Mouse (Mus musculus) midbrain, embryonic 10.5 days (tissue): Measurements from ENCODE around the gene Ifi207. TPM values are rescaled to one million over a fixed set of nuclear protein-coding genes. Genes with fewer than 3 reads are reported as not detected.
"Not testable (repeated sequence)": the region's sequence is repeated elsewhere in the genome, so short reads cannot be mapped to it uniquely, and the experiment has no call there.

Source experiments
- DNase-seq: peaks from one replicate; pipeline ENCODE4 v3.0.0-alpha.2; 2017; ENCODE audit warnings: low spot score
- H3K27ac ChIP-seq: fragments of 300-500 bp; sonication (generic); replicated peaks from 2 replicates; pipeline ENCODE4 v1.5.1; 2016; ENCODE audit warnings: mild to moderate bottlenecking
- H3K27me3 ChIP-seq: fragments of 300-500 bp; sonication (generic); 2 replicates; pipeline ENCODE4 v1.6.1; 2016; ENCODE audit warnings: low read depth, mild to moderate bottlenecking; ENCODE audit not compliant: poor library complexity, severe bottlenecking
- H3K36me3 ChIP-seq: fragments of 300-500 bp; sonication (generic); 2 replicates; pipeline ENCODE4 v1.6.1; 2016; ENCODE audit warnings: mild to moderate bottlenecking, moderate library complexity
- H3K4me1 ChIP-seq: fragments of 300-500 bp; sonication (generic); 2 replicates; pipeline ENCODE4 v1.6.1; 2016
- H3K4me3 ChIP-seq: fragments of 300-500 bp; sonication (generic); 2 replicates; pipeline ENCODE4 v1.5.1; 2016; ENCODE audit warnings: mild to moderate bottlenecking, moderate library complexity
- H3K9me3 ChIP-seq: fragments of 300-500 bp; sonication (generic); replicated peaks from 2 replicates; pipeline ENCODE4 v1.6.1; 2016; ENCODE audit warnings: mild to moderate bottlenecking
- WGBS: fragments of 180-500 bp; shearing (Covaris S2); methylation state at CpG from one replicate; pipeline ENCODE4 v1.1.7; 2016; 5-methylcytosine and 5-hydroxymethylcytosine counted together
- polyA plus RNA-seq: library from polyadenylated mRNA; unstranded; fragments of >200 nt; fragmentation: Nextera tagmentation; extraction: Ambion mirVana; gene quantifications from 2 replicates; pipeline ENCODE4 v1.2.1, GENCODE M21; 2016

Ifi207 gene
- polyA plus RNA-seq: 0.16 and 0.65 TPM in 2 replicates

- H3K4me3 ChIP-seq: no peak within 1 kb of the TSS
- no peak for DNase-seq
- H3K4me1 ChIP-seq: no peaks in the 10 kb centered on the region
- H3K36me3 ChIP-seq: no peaks in the 10 kb centered on the region
- H3K9me3 ChIP-seq: no peaks in the 10 kb centered on the region
- H3K27me3 ChIP-seq: no peaks in the 10 kb centered on the region
- 77% methylated on average over 4 of the region's 4 CpGs for WGBS
- H3K27ac ChIP-seq: no peak within 1 kb of the TSS
These were observed at the start of gene Ifi207 for GRCm38 (mm10) chr1:173741656-173742055. Ifi207 (minus strand) TSS chr1:173741747.

GRCm38 (mm10) chr1:173773457-173773856 is 31.9 kb upstream of the Ifi207 start:
- not testable (repeated sequence) for H3K9me3 ChIP-seq, H3K27ac ChIP-seq, DNase-seq, H3K4me3 ChIP-seq, H3K36me3 ChIP-seq, H3K27me3 ChIP-seq, H3K4me1 ChIP-seq
- 57% methylated on average over 3 of the region's 3 CpGs for WGBS

- WGBS: 87% methylated on average over 5 of the region's 5 CpGs
These were observed 25.5 kb upstream of the Ifi207 start, which contains the start of gene Ifi204 for GRCm38 (mm10) chr1:173766848-173767617. Ifi204 (minus strand) TSS chr1:173766943.

GRCm38 (mm10) chr1:173760032-173760431 is 18.5 kb upstream of the Ifi207 start:
- 93% methylated on average over 5 of the region's 5 CpGs for WGBS

More at GRCm38 (mm10) chr1:173766848-173767617, 25.5 kb upstream of the Ifi207 start, which contains the start of gene Ifi204:
- H3K36me3 ChIP-seq, H3K27ac ChIP-seq, H3K27me3 ChIP-seq, DNase-seq, H3K4me1 ChIP-seq, H3K4me3 ChIP-seq, H3K9me3 ChIP-seq: not testable (repeated sequence)

GRCm38 (mm10) chr1:173742262-173742661 is 715 bp upstream of the Ifi207 start:
- no peak overlapping the region for H3K4me3 ChIP-seq
- DNase-seq: no peak
- no peaks in the 10 kb centered on the region for H3K9me3 ChIP-seq
- no peak overlapping the region for H3K27ac ChIP-seq
- WGBS: 76% methylated on average over 1 of the region's 1 CpGs
- H3K36me3 ChIP-seq: no peaks in the 10 kb centered on the region
- no peaks in the 10 kb centered on the region for H3K4me1 ChIP-seq
- H3K27me3 ChIP-seq: no peaks in the 10 kb centered on the region

More at GRCm38 (mm10) chr1:173760032-173760431, 18.5 kb upstream of the Ifi207 start:
- H3K27ac ChIP-seq, H3K9me3 ChIP-seq, H3K36me3 ChIP-seq, DNase-seq, H3K27me3 ChIP-seq, H3K4me3 ChIP-seq, H3K4me1 ChIP-seq: not testable (repeated sequence)

- no peaks in the 10 kb centered on the region for H3K36me3 ChIP-seq
- no peak for DNase-seq
- H3K4me1 ChIP-seq: no peaks in the 10 kb centered on the region
- no peak overlapping the region for H3K4me3 ChIP-seq
- H3K27me3 ChIP-seq: no peaks in the 10 kb centered on the region
- no peaks in the 10 kb centered on the region for H3K9me3 ChIP-seq
- H3K27ac ChIP-seq: no peak overlapping the region
These were observed 1.0 kb downstream of the Ifi207 start for GRCm38 (mm10) chr1:173740537-173740936.

GRCm38 (mm10) chr1:173736986-173737385 is 4.6 kb downstream of the Ifi207 start:
- Histone ChIP-seq H3K27ac (no peak overlapping the region), H3K4me3 (no peak overlapping the region), H3K9me3 (no peaks in the 10 kb centered on the region), H3K36me3 (no peaks in the 10 kb centered on the region), H3K27me3 (no peaks in the 10 kb centered on the region), H3K4me1 (no peaks in the 10 kb centered on the region)
- no peak for DNase-seq
- WGBS: 82% methylated on average over 2 of the region's 2 CpGs

- not testable (repeated sequence) for H3K4me1 ChIP-seq, H3K36me3 ChIP-seq, H3K4me3 ChIP-seq, DNase-seq, H3K9me3 ChIP-seq, H3K27ac ChIP-seq, H3K27me3 ChIP-seq
- 92% methylated on average over 4 of the region's 4 CpGs for WGBS
These were observed 6.5 kb downstream of the Ifi207 start for GRCm38 (mm10) chr1:173735015-173735414.

- Histone ChIP-seq H3K4me1 (no peaks in the 10 kb centered on the region), H3K4me3 (no peak overlapping the region), H3K36me3 (no peaks in the 10 kb centered on the region), H3K27ac (no peak overlapping the region), H3K9me3 (no peaks in the 10 kb centered on the region), H3K27me3 (no peaks in the 10 kb centered on the region)
- no peak for DNase-seq
- 49% methylated on average over 7 of the region's 7 CpGs for WGBS
These were observed 8.3 kb downstream of the Ifi207 start for GRCm38 (mm10) chr1:173733219-173733618.

GRCm38 (mm10) chr1:173694270-173694669 is 47.3 kb downstream of the Ifi207 start:
- 88% methylated on average over 1 of the region's 1 CpGs for WGBS
- Histone ChIP-seq H3K27ac (no peak overlapping the region), H3K27me3 (no peaks in the 10 kb centered on the region), H3K4me1 (no peaks in the 10 kb centered on the region), H3K9me3 (no peaks in the 10 kb centered on the region), H3K4me3 (no peak overlapping the region), H3K36me3 (no peaks in the 10 kb centered on the region)
- no peak for DNase-seq

GRCm38 (mm10) chr1:173678605-173679004 is 62.9 kb downstream of the Ifi207 start:
- not testable (repeated sequence) for H3K36me3 ChIP-seq, DNase-seq, H3K9me3 ChIP-seq, H3K27ac ChIP-seq, H3K4me3 ChIP-seq, H3K4me1 ChIP-seq, H3K27me3 ChIP-seq
- 88% methylated on average over 1 of the region's 1 CpGs for WGBS

- not testable (repeated sequence) for H3K27me3 ChIP-seq, H3K36me3 ChIP-seq, H3K4me1 ChIP-seq, H3K27ac ChIP-seq, H3K4me3 ChIP-seq, H3K9me3 ChIP-seq, DNase-seq
- 54% methylated on average over 3 of the region's 3 CpGs for WGBS
These were observed 68.0 kb downstream of the Ifi207 start, which contains the start of gene Ifi208 for GRCm38 (mm10) chr1:173673458-173674097. Ifi208 (plus strand) TSS chr1:173673675.
